Mouse (Mus musculus): ENCODE data around the gene Mboat7. TPM values are rescaled to one million over a fixed set of nuclear protein-coding genes. Genes with fewer than 3 reads are reported as not detected.

Mboat7 gene
- polyA plus RNA-seq, 1 experiment from 2014 or later = 62.4 TPM

DNA sequence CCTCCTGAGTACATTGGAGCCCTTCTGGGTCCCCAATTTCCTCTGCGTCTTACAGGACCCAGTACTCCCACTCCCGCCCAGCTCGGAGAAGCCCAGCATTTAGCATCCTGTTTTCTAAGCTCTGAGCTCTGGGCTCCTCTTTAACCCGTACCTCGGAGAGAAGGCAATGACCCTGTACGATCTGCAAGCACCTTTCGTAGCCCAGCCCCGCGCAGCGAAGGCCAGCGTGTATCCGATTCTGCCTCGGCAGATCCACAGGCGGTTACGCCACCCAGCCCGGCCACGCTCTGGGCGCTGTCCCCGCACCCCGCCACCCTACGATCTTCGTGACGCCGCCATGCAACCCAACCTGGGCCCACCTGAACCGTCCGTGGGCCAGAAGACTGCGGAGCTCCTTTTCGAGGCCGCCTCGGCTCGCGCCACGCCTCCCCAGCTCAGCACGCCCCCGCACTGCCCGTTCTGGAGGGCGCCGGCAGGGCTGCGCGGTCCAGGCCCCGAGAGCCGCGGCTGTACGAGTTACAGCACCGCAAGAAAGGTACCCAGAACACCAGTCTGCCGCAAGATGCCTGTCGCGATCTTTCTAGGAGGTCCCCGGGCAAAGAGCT lies 839 bp downstream of the Mboat7 start, which contains the start of gene Tsen34:
Gene Tsen34 (plus strand): TSS at position 482 of the 605 bp plus-strand sequence.
- no peaks in the 10 kb centered on the region for H3K9me3 ChIP-seq (replicated peaks)
- H3K4me1 ChIP-seq = peaks cover 16% of the 10 kb centered on the region
- H3K4me3 ChIP-seq (replicated peaks) = peak within 1 kb of the TSS; percentile 72
- peak within 1 kb of the TSS; percentile 97 for H3K27ac ChIP-seq (replicated peaks)
- peak within 1 kb of the TSS; percentile 87 for H3K4me2 ChIP-seq (replicated peaks)
- peak; percentile 49 for ATAC-seq (ENCODE audit: insufficient number of reproducible peaks, low FRiP score, low TSS enrichment, low read depth)
- peak within 1 kb of the TSS; percentile 88 for H3K9ac ChIP-seq
- WGBS = under 1% methylated on average over 49 of the region's 49 CpGs
- H3K36me3 ChIP-seq = peaks cover 28% of the 10 kb centered on the region
- no peaks in the 10 kb centered on the region for H3K27me3 ChIP-seq

DNA sequence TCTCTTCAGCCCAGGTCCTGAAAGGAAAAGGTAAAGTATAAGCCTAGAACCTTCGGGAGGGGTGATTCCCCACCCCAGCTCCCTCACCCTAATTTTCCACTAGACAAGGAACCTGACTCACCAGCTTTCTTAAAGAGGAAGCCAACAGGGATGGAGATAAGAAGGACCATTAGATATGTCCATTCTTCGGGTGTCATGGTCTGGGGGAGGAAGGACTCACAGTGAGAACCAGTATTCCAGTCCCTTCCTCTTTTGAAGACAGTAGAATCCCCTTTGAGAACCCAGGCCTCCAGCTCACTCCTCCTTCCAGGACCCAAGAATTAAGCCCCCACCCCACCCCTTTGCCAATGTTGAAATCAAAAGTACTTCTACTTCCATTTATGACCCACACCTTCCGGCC lies 1.4 kb downstream of the Mboat7 start:
- 29% methylated on average over 3 of the region's 3 CpGs for WGBS
- no peak for ATAC-seq (ENCODE audit: insufficient number of reproducible peaks, low FRiP score, low TSS enrichment, low read depth)

GRCm38 (mm10) chr7:3685400-3686187 lies 7.7 kb downstream of the Mboat7 start:
- H3K4me1 ChIP-seq = no peaks in the 10 kb centered on the region
- WGBS = 79% methylated on average over 31 of the region's 31 CpGs
- no peak overlapping the region for H3K27ac ChIP-seq (replicated peaks)
- H3K4me3 ChIP-seq (replicated peaks) = no peak overlapping the region
- H3K36me3 ChIP-seq = peaks cover 64% of the 10 kb centered on the region
- H3K9me3 ChIP-seq (replicated peaks) = no peaks in the 10 kb centered on the region
- no peaks in the 10 kb centered on the region for H3K27me3 ChIP-seq
- no peak overlapping the region for H3K4me2 ChIP-seq (replicated peaks)
- no peak for ATAC-seq (ENCODE audit: insufficient number of reproducible peaks, low FRiP score, low TSS enrichment, low read depth)
- no peak overlapping the region for H3K9ac ChIP-seq

More for the DNA sequence above, 1.4 kb downstream of the Mboat7 start:
- no peaks in the 10 kb centered on the region for H3K9me3 ChIP-seq (replicated peaks)
- H3K27ac ChIP-seq (replicated peaks) = peak overlapping the region; percentile 97
- H3K4me2 ChIP-seq (replicated peaks) = peak overlapping the region; percentile 87
- H3K4me3 ChIP-seq (replicated peaks) = peak overlapping the region; percentile 72
- peak overlapping the region; percentile 88 for H3K9ac ChIP-seq
- H3K36me3 ChIP-seq = peaks cover 27% of the 10 kb centered on the region
- peaks cover 16% of the 10 kb centered on the region for H3K4me1 ChIP-seq
- H3K27me3 ChIP-seq = no peaks in the 10 kb centered on the region

- H3K27me3 ChIP-seq = no peaks in the 10 kb centered on the region
- no peak overlapping the region for H3K27ac ChIP-seq (replicated peaks)
- ATAC-seq (ENCODE audit: insufficient number of reproducible peaks, low FRiP score, low TSS enrichment, low read depth) = no peak
- peaks cover 60% of the 10 kb centered on the region for H3K36me3 ChIP-seq
- 90% methylated on average over 8 of the region's 8 CpGs for WGBS
- no peaks in the 10 kb centered on the region for H3K4me1 ChIP-seq
- H3K4me3 ChIP-seq (replicated peaks) = no peak overlapping the region
- H3K9me3 ChIP-seq (replicated peaks) = no peaks in the 10 kb centered on the region
- H3K4me2 ChIP-seq (replicated peaks) = no peak overlapping the region
- no peak overlapping the region for H3K9ac ChIP-seq
These were observed 8.6 kb downstream of the Mboat7 start for GRCm38 (mm10) chr7:3684698-3685097.

- no peak overlapping the region for H3K4me3 ChIP-seq (replicated peaks)
- no peaks in the 10 kb centered on the region for H3K9me3 ChIP-seq (replicated peaks)
- no peak overlapping the region for H3K4me2 ChIP-seq (replicated peaks)
- H3K27me3 ChIP-seq = no peaks in the 10 kb centered on the region
- H3K27ac ChIP-seq (replicated peaks) = no peak overlapping the region
- peaks cover 57% of the 10 kb centered on the region for H3K36me3 ChIP-seq
- 89% methylated on average over 10 of the region's 10 CpGs for WGBS
- H3K4me1 ChIP-seq = no peaks in the 10 kb centered on the region
- no peak for ATAC-seq (ENCODE audit: insufficient number of reproducible peaks, low FRiP score, low TSS enrichment, low read depth)
- H3K9ac ChIP-seq = no peak overlapping the region
These were observed 9.3 kb downstream of the Mboat7 start for GRCm38 (mm10) chr7:3683908-3684550.

DNA sequence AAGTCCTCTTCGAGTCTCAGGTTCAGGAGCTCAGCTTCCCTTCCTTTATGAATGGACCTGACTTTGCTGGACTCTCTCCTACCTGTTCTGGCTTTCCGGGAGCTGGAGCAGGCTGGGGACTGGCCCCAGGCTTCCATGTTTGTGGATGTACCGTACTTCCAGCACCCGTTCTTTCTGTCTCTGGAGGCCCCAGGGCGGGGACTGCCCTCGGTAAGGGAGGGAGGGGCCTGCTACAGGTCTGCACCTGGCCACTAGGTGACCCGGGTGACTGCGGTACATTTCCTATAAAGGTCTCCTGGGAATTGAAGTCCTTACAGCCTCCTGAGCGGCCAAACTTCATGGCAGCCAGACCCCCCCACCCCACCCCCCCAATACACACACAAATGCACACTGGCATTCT lies 16.0 kb downstream of the Mboat7 start, which contains the start of gene Tmc4:
Gene Tmc4 (minus strand): TSS at position 212 of the 400 bp plus-strand sequence.
- Histone ChIP-seq H3K27me3 (no peaks in the 10 kb centered on the region), H3K36me3 (peaks cover 15% of the 10 kb centered on the region; the same call in 1 of the 2 replicates), H3K27ac (replicated peaks) (no peak within 1 kb of the TSS), H3K4me3 (replicated peaks) (no peak within 1 kb of the TSS), H3K4me1 (no peaks in the 10 kb centered on the region), H3K9me3 (replicated peaks) (no peaks in the 10 kb centered on the region), H3K4me2 (replicated peaks) (no peak within 1 kb of the TSS), H3K9ac (no peak within 1 kb of the TSS)
- ATAC-seq (ENCODE audit: insufficient number of reproducible peaks, low FRiP score, low TSS enrichment, low read depth) = no peak
- 43% methylated on average over 9 of the region's 9 CpGs for WGBS

- H3K9me3 ChIP-seq (replicated peaks) = no peaks in the 10 kb centered on the region
- H3K4me3 ChIP-seq (replicated peaks) = no peak overlapping the region
- no peak overlapping the region for H3K4me2 ChIP-seq (replicated peaks)
- WGBS = 86% methylated on average over 12 of the region's 12 CpGs
- no peaks in the 10 kb centered on the region for H3K27me3 ChIP-seq
- no peaks in the 10 kb centered on the region for H3K4me1 ChIP-seq
- peaks cover 11% of the 10 kb centered on the region; the same call in 1 of the 2 replicates for H3K36me3 ChIP-seq
- ATAC-seq (ENCODE audit: insufficient number of reproducible peaks, low FRiP score, low TSS enrichment, low read depth) = no peak
- no peak overlapping the region for H3K27ac ChIP-seq (replicated peaks)
- H3K9ac ChIP-seq = no peak overlapping the region
These were observed 17.0 kb downstream of the Mboat7 start for GRCm38 (mm10) chr7:3676371-3676770.

DNA sequence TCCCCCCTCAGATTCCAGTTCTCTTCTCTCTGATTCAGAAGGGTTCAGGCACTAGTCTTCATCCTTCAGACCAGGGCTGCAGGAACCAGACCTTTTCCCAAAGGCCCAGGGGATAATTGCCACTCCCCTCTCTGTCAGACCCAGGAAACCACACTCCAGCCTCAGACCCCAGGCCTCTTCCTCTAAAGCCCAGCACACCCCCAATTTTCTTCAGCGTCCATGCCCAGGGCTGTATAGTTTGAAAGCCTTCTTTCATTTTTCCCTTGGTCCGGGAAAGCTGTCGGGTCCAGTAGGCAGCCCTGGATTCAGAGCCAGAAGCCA lies 18.1 kb downstream of the Mboat7 start:
- no peak overlapping the region for H3K4me2 ChIP-seq (replicated peaks)
- 76% methylated on average over 3 of the region's 3 CpGs for WGBS
- ATAC-seq (ENCODE audit: insufficient number of reproducible peaks, low FRiP score, low TSS enrichment, low read depth) = no peak
- H3K4me1 ChIP-seq = no peaks in the 10 kb centered on the region
- H3K27ac ChIP-seq (replicated peaks) = no peak overlapping the region
- H3K36me3 ChIP-seq = peaks cover 7% of the 10 kb centered on the region; the same call in 1 of the 2 replicates
- H3K27me3 ChIP-seq = no peaks in the 10 kb centered on the region
- H3K9ac ChIP-seq = no peak overlapping the region
- no peak overlapping the region for H3K4me3 ChIP-seq (replicated peaks)
- H3K9me3 ChIP-seq (replicated peaks) = no peaks in the 10 kb centered on the region

GRCm38 (mm10) chr7:3674507-3675227 lies 18.7 kb downstream of the Mboat7 start:
- H3K9me3 ChIP-seq (replicated peaks) = no peaks in the 10 kb centered on the region
- no peaks in the 10 kb centered on the region for H3K27me3 ChIP-seq
- ATAC-seq (ENCODE audit: insufficient number of reproducible peaks, low FRiP score, low TSS enrichment, low read depth) = peak; percentile 48
- H3K4me2 ChIP-seq (replicated peaks) = no peak overlapping the region
- no peak overlapping the region for H3K27ac ChIP-seq (replicated peaks)
- H3K4me1 ChIP-seq = no peaks in the 10 kb centered on the region
- WGBS = 75% methylated on average over 10 of the region's 10 CpGs
- no peak overlapping the region for H3K9ac ChIP-seq
- H3K4me3 ChIP-seq (replicated peaks) = no peak overlapping the region
- peaks cover 5% of the 10 kb centered on the region; the same call in 1 of the 2 replicates for H3K36me3 ChIP-seq

DNA sequence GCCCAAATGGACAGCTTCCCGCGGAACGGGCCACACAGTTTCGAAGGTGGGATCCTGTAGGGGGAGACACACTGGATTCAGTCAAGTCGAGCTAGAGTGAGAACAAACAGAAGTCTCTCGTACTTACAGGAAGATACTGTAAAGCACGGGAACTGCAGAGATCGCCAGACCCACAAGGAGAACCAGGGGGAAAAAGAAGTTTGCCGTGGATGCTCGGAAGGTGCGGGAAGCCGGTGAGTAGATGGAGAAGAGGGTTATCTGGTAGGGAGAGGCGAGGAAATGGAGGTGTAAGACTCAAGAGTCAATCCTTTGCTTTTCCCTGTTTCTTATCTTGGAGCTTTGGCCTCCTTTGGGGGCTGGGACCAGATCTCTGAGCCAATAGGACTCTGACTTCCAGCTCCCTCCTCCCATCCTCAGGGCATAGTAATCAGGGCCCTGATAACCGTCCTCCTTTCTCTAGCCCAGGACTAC lies 26.4 kb downstream of the Mboat7 start:
- H3K27me3 ChIP-seq = no peaks in the 10 kb centered on the region
- no peak overlapping the region for H3K9ac ChIP-seq
- 0 out of 2 replicates have a peak overlapping the region, but pooled peaks have one; percentile 28 for H3K27ac ChIP-seq (replicated peaks)
- peaks cover 19% of the 10 kb centered on the region for H3K36me3 ChIP-seq
- 0 out of 2 replicates have a peak overlapping the region, but pooled peaks have one; percentile 10 for H3K4me2 ChIP-seq (replicated peaks)
- 22% methylated on average over 14 of the region's 14 CpGs for WGBS
- H3K9me3 ChIP-seq (replicated peaks) = no peaks in the 10 kb centered on the region
- ATAC-seq (ENCODE audit: insufficient number of reproducible peaks, low FRiP score, low TSS enrichment, low read depth) = no peak
- H3K4me3 ChIP-seq (replicated peaks) = peak overlapping the region; percentile 16
- peaks cover 30% of the 10 kb centered on the region for H3K4me1 ChIP-seq

All from embryonic facial prominence, embryonic 15.5 days (tissue).